Mouse (Mus musculus): Measurements from ENCODE around the gene Glis1. TPM values are rescaled to one million over a fixed set of nuclear protein-coding genes. Genes with fewer than 3 reads are reported as not detected.

Glis1 gene
- polyA plus RNA-seq, 1 experiment from 2014 or later = 1.0 TPM

- H3K4me2 ChIP-seq (ENCODE audit: low read depth, low read length) = no peak overlapping the region
- no peaks in the 10 kb centered on the region for H3K36me3 ChIP-seq (ENCODE audit: control insufficient read depth, insufficient read depth, low read length)
- H3K4me1 ChIP-seq (replicated peaks; ENCODE audit: control insufficient read depth, insufficient read depth, low read length) = no peaks in the 10 kb centered on the region
- H3K27me3 ChIP-seq (ENCODE audit: control insufficient read depth, insufficient read depth, low read depth, low read length) = no peaks in the 10 kb centered on the region
- H3K4me3 ChIP-seq (ENCODE audit: low read length) = no peak overlapping the region
- 59% methylated on average over 5 of the region's 5 CpGs for whole genome bisulfite sequencing
- no peak for ATAC-seq (ENCODE audit: low read depth)
- no peaks in the 10 kb centered on the region for H3K9me3 ChIP-seq (ENCODE audit: control insufficient read depth, low read length)
- no peak overlapping the region for H3K9ac ChIP-seq (ENCODE audit: low read length)
- no peak overlapping the region for H3K27ac ChIP-seq (ENCODE audit: low read length)
These were observed 51.5 kb downstream of the Glis1 start for GRCm38 (mm10) chr4:107485903-107486302.

DNA sequence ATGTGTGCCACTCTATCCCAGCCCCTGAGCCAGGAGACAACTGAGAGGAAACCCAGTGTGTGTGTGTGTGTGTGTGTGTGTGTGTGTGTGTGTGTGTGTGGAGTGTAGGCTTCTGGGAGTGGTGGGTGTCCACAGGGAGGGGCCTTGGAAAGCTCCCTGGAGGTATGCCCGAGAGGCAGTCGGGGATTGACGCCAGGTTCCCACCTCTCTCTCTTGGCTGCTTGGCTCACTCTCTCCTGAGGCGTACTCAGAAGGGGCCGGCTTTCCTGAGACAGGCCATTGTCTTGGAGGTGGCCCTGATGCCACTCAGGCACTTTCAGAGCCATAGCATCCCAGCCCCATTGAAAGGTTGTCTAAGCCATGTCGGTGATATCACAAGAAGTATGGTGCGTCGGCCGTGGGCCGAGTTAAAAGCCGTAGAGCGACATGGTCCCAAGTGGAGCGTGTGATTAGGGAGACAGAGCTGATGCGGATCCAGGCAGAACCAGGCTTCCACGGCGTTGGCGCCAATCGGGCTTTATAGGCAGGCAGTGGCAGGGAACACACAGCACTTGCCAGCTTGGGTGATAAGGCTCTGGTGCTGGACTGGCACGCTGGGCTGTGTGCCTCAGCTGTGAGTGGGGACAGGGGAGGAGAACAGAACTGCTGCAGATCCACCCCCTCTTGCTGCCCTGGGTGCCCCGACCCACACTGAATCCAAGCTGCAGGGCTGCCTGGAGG lies 54.9 kb downstream of the Glis1 start:
- H3K9me3 ChIP-seq (ENCODE audit: control insufficient read depth, low read length) = no peaks in the 10 kb centered on the region
- no peak overlapping the region for H3K4me2 ChIP-seq (ENCODE audit: low read depth, low read length)
- no peak overlapping the region for H3K27ac ChIP-seq (ENCODE audit: low read length)
- H3K36me3 ChIP-seq (ENCODE audit: control insufficient read depth, insufficient read depth, low read length) = no peaks in the 10 kb centered on the region
- no peak overlapping the region for H3K4me3 ChIP-seq (ENCODE audit: low read length)
- H3K4me1 ChIP-seq (replicated peaks; ENCODE audit: control insufficient read depth, insufficient read depth, low read length) = no peaks in the 10 kb centered on the region
- H3K9ac ChIP-seq (ENCODE audit: low read length) = no peak overlapping the region
- no peak for ATAC-seq (ENCODE audit: low read depth)
- WGBS = 68% methylated on average over 20 of the region's 20 CpGs
- H3K27me3 ChIP-seq (ENCODE audit: control insufficient read depth, insufficient read depth, low read depth, low read length) = no peaks in the 10 kb centered on the region

- no peaks in the 10 kb centered on the region for H3K4me1 ChIP-seq (replicated peaks; ENCODE audit: control insufficient read depth, insufficient read depth, low read length)
- H3K27ac ChIP-seq (ENCODE audit: low read length) = no peak overlapping the region
- H3K9ac ChIP-seq (ENCODE audit: low read length) = no peak overlapping the region
- H3K4me2 ChIP-seq (ENCODE audit: low read depth, low read length) = no peak overlapping the region
- no peaks in the 10 kb centered on the region for H3K27me3 ChIP-seq (ENCODE audit: control insufficient read depth, insufficient read depth, low read depth, low read length)
- WGBS = 59% methylated on average over 5 of the region's 5 CpGs
- H3K36me3 ChIP-seq (ENCODE audit: control insufficient read depth, insufficient read depth, low read length) = no peaks in the 10 kb centered on the region
- H3K9me3 ChIP-seq (ENCODE audit: control insufficient read depth, low read length) = no peaks in the 10 kb centered on the region
- no peak for ATAC-seq (ENCODE audit: low read depth)
- no peak overlapping the region for H3K4me3 ChIP-seq (ENCODE audit: low read length)
These were observed 58.6 kb downstream of the Glis1 start for GRCm38 (mm10) chr4:107492991-107493390.

- no peak overlapping the region for H3K9ac ChIP-seq (ENCODE audit: low read length)
- H3K36me3 ChIP-seq (ENCODE audit: control insufficient read depth, insufficient read depth, low read length) = no peaks in the 10 kb centered on the region
- 73% methylated on average over 9 of the region's 9 CpGs for WGBS
- H3K9me3 ChIP-seq (ENCODE audit: control insufficient read depth, low read length) = no peaks in the 10 kb centered on the region
- H3K4me1 ChIP-seq (replicated peaks; ENCODE audit: control insufficient read depth, insufficient read depth, low read length) = no peaks in the 10 kb centered on the region
- no peak overlapping the region for H3K27ac ChIP-seq (ENCODE audit: low read length)
- H3K27me3 ChIP-seq (ENCODE audit: control insufficient read depth, insufficient read depth, low read depth, low read length) = no peaks in the 10 kb centered on the region
- no peak overlapping the region for H3K4me3 ChIP-seq (ENCODE audit: low read length)
- no peak overlapping the region for H3K4me2 ChIP-seq (ENCODE audit: low read depth, low read length)
- ATAC-seq (ENCODE audit: low read depth) = no peak
These were observed 61.5 kb downstream of the Glis1 start for GRCm38 (mm10) chr4:107495751-107496430.

DNA sequence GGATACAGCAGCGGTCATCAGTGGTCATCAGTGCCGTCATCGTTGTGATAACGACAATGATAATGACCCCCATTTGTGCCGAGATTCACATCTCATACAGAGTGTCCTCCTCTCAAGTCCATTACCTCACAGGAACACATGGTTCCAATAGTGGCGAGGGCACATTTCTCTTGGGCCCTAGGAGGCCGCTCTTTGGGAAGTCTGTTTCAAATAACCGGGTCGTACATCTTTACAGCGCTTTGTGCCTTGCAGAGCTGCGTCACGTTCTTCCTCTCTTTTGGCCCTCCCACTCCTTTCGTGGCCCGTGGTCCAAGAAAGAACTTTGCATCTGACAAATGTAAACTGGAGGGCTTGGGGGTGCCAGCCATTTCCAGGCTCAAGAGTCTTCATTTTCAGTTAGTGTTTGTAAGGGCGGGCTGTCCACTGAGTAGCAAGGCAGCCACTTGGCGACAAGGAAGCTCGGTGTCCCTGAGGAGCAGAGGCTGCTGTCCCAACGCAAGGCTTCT lies 63.1 kb downstream of the Glis1 start:
- Histone ChIP-seq H3K27me3 (ENCODE audit: control insufficient read depth, insufficient read depth, low read depth, low read length) (no peaks in the 10 kb centered on the region), H3K36me3 (ENCODE audit: control insufficient read depth, insufficient read depth, low read length) (no peaks in the 10 kb centered on the region), H3K9me3 (ENCODE audit: control insufficient read depth, low read length) (no peaks in the 10 kb centered on the region), H3K4me1 (replicated peaks; ENCODE audit: control insufficient read depth, insufficient read depth, low read length) (peaks cover 3% of the 10 kb centered on the region; the same call in 1 of the 2 replicates), H3K4me3 (ENCODE audit: low read length) (no peak overlapping the region), H3K9ac (ENCODE audit: low read length) (no peak overlapping the region), H3K27ac (ENCODE audit: low read length) (no peak overlapping the region), H3K4me2 (ENCODE audit: low read depth, low read length) (no peak overlapping the region)
- 75% methylated on average over 18 of the region's 18 CpGs for WGBS
- no peak for ATAC-seq (ENCODE audit: low read depth)

DNA sequence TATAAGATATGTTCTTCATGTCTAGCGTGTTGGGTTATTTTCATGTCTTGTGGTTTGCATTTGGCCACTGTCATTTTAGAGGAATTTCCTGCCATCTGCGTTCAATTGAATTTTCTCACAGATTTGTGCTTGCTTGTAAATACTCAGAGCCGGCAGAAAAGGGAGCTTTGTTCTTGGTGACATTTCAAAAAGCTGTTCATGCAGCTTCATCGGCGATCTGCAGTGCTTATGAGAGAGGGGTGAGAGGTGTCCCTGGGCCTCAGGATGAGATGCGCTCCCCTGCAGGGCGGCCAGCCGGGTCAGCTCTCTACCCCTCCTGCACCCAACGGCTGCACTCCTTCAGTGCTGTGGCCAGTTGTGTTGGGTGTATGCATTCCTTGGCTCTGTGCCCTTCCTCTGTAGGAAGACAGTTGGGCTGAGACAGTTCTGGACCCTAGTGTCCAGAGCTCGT lies 68.2 kb downstream of the Glis1 start:
- Histone ChIP-seq H3K9ac (ENCODE audit: low read length) (no peak overlapping the region), H3K4me2 (ENCODE audit: low read depth, low read length) (no peak overlapping the region), H3K36me3 (ENCODE audit: control insufficient read depth, insufficient read depth, low read length) (no peaks in the 10 kb centered on the region), H3K4me1 (replicated peaks; ENCODE audit: control insufficient read depth, insufficient read depth, low read length) (peaks cover 7% of the 10 kb centered on the region), H3K4me3 (ENCODE audit: low read length) (no peak overlapping the region), H3K27ac (ENCODE audit: low read length) (no peak overlapping the region), H3K9me3 (ENCODE audit: control insufficient read depth, low read length) (no peaks in the 10 kb centered on the region), H3K27me3 (ENCODE audit: control insufficient read depth, insufficient read depth, low read depth, low read length) (no peaks in the 10 kb centered on the region)
- 34% methylated on average over 10 of the region's 10 CpGs for WGBS
- peak; percentile 68 for ATAC-seq (ENCODE audit: low read depth)

DNA sequence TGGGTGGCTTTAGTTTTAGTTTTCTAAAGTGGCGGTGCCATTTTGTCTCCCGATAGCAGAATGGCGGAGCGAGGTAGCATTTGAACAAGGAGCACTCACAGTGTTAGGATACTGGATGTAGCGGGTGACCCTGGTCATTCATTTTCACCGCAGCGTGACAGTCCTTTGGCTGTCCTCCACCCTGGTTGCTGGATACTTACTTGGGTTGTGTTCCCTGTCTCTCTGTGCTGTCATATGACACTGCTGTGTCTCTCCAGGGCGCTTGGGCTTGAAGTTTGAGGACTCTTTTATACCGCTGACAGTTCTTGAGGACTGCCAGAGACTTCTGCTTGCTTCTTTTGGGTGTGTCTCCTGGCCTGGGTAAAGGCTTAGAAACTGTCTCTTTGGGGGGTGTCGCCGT lies 80.6 kb downstream of the Glis1 start:
- H3K36me3 ChIP-seq (ENCODE audit: control insufficient read depth, insufficient read depth, low read length) = no peaks in the 10 kb centered on the region
- WGBS = 90% methylated on average over 11 of the region's 11 CpGs
- no peak for ATAC-seq (ENCODE audit: low read depth)
- H3K4me3 ChIP-seq (ENCODE audit: low read length) = no peak overlapping the region
- no peaks in the 10 kb centered on the region for H3K9me3 ChIP-seq (ENCODE audit: control insufficient read depth, low read length)
- H3K27me3 ChIP-seq (ENCODE audit: control insufficient read depth, insufficient read depth, low read depth, low read length) = no peaks in the 10 kb centered on the region
- H3K4me1 ChIP-seq (replicated peaks; ENCODE audit: control insufficient read depth, insufficient read depth, low read length) = no peaks in the 10 kb centered on the region
- H3K4me2 ChIP-seq (ENCODE audit: low read depth, low read length) = no peak overlapping the region
- H3K27ac ChIP-seq (ENCODE audit: low read length) = no peak overlapping the region
- no peak overlapping the region for H3K9ac ChIP-seq (ENCODE audit: low read length)

GRCm38 (mm10) chr4:107515626-107516025 lies 81.2 kb downstream of the Glis1 start:
- ATAC-seq (ENCODE audit: low read depth) = no peak
- WGBS = 89% methylated on average over 7 of the region's 7 CpGs
- no peaks in the 10 kb centered on the region for H3K27me3 ChIP-seq (ENCODE audit: control insufficient read depth, insufficient read depth, low read depth, low read length)

GRCm38 (mm10) chr4:107518766-107519165 lies 84.4 kb downstream of the Glis1 start:
- ATAC-seq (ENCODE audit: low read depth) = no peak
- H3K27ac ChIP-seq (ENCODE audit: low read length) = no peak overlapping the region

More at GRCm38 (mm10) chr4:107515626-107516025, 81.2 kb downstream of the Glis1 start:
- Histone ChIP-seq H3K4me2 (ENCODE audit: low read depth, low read length) (no peak overlapping the region), H3K27ac (ENCODE audit: low read length) (no peak overlapping the region), H3K36me3 (ENCODE audit: control insufficient read depth, insufficient read depth, low read length) (no peaks in the 10 kb centered on the region), H3K9me3 (ENCODE audit: control insufficient read depth, low read length) (no peaks in the 10 kb centered on the region), H3K9ac (ENCODE audit: low read length) (no peak overlapping the region), H3K4me3 (ENCODE audit: low read length) (no peak overlapping the region), H3K4me1 (replicated peaks; ENCODE audit: control insufficient read depth, insufficient read depth, low read length) (no peaks in the 10 kb centered on the region)

More at GRCm38 (mm10) chr4:107518766-107519165, 84.4 kb downstream of the Glis1 start:
- WGBS = 79% methylated on average over 11 of the region's 11 CpGs
- H3K4me1 ChIP-seq (replicated peaks; ENCODE audit: control insufficient read depth, insufficient read depth, low read length) = no peaks in the 10 kb centered on the region
- H3K27me3 ChIP-seq (ENCODE audit: control insufficient read depth, insufficient read depth, low read depth, low read length) = no peaks in the 10 kb centered on the region; the same call in 1 of the 2 replicates
- no peak overlapping the region for H3K9ac ChIP-seq (ENCODE audit: low read length)
- no peak overlapping the region for H3K4me2 ChIP-seq (ENCODE audit: low read depth, low read length)
- H3K4me3 ChIP-seq (ENCODE audit: low read length) = no peak overlapping the region
- no peaks in the 10 kb centered on the region for H3K9me3 ChIP-seq (ENCODE audit: control insufficient read depth, low read length)
- H3K36me3 ChIP-seq (ENCODE audit: control insufficient read depth, insufficient read depth, low read length) = no peaks in the 10 kb centered on the region
